Mouse (Mus musculus) kidney, adult 11 months (tissue): ENCODE measurements around the gene Astn2.
"Not testable (repeated sequence)": the region's sequence is repeated elsewhere in the genome, so short reads cannot be mapped to it uniquely, and the experiment has no call there.

Experiments used
- DNase-seq: peaks from one replicate; pipeline ENCODE4 v3.0.0; 2022

Astn2 gene

DNA sequence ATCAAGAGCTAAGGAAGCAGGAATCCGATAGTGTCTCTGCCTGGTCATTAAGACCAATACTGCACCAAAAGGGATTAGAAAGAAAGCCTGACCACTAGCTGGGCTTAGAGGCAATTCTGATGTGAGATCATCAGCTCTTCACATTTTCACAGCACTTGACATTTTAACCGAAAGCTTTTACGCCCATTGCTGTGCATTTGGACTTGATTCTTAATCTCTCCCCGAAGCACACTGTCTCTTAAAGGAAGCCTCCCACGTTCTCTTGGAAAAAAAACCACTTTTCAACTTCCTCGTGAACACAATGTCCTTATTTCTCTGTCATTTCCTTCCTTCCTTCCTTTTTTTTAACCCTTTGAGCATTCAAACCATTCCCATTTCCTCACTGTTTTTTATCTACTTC, 680.0 kb downstream of the Astn2 start:
- no peak for DNase-seq

DNA sequence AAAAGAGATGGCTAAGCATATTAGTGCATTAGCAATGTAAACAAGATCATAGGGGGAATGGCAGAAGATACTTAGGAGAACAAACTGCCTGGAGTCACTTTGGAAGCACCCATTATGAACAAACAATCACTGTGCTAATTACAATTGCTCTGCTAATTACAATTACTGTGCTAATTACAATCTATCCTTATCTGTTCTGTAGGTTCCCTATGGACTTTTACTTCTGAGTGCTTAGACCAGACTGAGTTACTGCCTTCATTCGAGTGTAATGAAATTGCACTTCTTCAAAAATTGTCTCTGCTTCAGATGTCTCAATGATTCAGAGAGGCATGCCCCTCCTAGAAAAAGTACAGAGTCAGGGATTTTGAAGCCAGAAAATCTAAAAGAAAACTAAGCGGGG, 684.8 kb downstream of the Astn2 start:
- no peak for DNase-seq

- no peak for DNase-seq
Measured at GRCm38 (mm10) chr4:65717899-65718298, 686.5 kb downstream of the Astn2 start.

- DNase-seq: no peak
Measured at GRCm38 (mm10) chr4:65716086-65716485, 688.3 kb downstream of the Astn2 start.

- DNase-seq: no peak
Measured at GRCm38 (mm10) chr4:65711678-65712077, 692.7 kb downstream of the Astn2 start.

DNA sequence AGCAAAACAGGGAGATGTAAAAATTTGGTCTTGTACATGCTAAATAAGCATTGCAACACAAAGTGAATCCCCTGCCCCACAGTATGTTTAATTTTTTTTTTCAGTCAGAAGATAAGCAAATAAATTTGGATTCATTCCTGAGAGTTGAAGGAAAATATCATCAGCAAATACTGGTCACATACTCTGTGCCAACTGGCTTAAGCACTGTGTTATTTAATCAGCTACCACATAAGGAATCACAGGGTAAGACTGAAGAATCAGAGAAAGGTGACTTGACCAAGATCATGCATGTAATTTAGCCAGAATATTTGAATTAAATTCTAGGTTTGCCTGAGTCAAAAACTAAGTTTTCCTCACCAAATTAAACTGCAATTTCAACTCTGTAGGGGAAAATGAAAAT, 693.8 kb downstream of the Astn2 start:
- DNase-seq: no peak

DNA sequence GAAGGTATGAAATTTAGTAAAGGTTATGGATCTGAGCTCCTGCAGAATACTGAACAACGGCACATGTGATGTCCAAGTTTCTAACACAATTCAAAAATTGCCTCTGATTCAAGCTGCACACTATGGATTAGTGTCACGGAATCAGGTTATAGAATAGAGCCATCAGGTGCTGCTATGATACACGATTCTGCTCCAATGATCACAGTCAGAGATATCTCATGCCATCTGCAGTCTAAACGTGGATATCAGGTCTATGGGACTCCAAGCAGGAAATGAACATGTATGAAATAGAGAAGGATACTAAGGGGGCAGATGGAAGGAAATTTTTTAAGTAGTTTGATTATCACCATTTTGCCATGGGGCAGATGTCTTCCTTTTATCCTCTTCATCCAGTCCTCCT, 702.6 kb downstream of the Astn2 start:
- DNase-seq: no peak

GRCm38 (mm10) chr4:65699743-65700361, 704.6 kb downstream of the Astn2 start:
- no peak for DNase-seq

DNA sequence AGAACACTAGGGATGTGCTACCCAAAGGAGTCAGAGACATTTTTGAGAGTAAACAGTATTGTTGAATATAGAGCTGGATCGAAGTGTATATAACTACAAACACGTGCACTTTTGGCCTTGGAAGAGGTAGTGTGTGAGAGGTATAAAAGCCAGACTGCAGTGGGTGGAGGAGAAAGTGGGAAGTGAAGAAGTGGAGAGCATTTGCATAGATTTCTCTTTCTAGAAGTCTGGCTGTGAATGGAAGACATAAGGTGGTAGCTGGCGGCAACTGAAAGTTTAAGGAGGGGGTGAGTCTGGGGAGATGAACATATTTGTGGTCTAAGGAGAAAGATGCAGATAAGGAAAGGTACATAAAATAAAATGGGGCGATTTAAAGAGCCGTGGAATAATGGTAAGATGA, 709.2 kb downstream of the Astn2 start:
- DNase-seq: no peak

GRCm38 (mm10) chr4:65694011-65694410, 710.4 kb downstream of the Astn2 start:
- DNase-seq: no peak

- no peak for DNase-seq
Measured at GRCm38 (mm10) chr4:65687006-65687723, 717.2 kb downstream of the Astn2 start.

- DNase-seq: no peak
Measured at GRCm38 (mm10) chr4:65686258-65687005, 718.0 kb downstream of the Astn2 start.

DNA sequence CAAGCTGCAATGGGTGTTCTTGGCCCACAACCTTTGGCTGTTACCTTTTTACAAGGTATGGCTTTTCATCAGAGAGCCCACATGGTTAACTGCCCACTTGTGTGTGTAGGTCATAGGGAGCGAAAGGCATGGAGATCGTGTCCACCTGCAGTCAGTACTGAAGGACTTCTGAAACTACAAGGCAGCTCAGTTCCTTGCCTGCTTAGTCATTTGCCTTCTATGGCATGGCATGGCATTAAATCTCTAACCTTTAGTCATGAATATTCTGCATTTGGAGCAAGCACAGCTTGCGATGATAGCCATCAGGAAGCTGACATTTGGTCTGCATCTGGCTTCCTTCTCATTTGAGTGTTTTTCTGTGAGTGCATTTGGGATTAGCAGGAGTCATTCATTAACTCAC, 720.0 kb downstream of the Astn2 start:
- no peak for DNase-seq

GRCm38 (mm10) chr4:65679786-65680185, 724.6 kb downstream of the Astn2 start:
- not testable (repeated sequence) for DNase-seq

GRCm38 (mm10) chr4:65678929-65679328, 725.5 kb downstream of the Astn2 start:
- DNase-seq: no peak

DNA sequence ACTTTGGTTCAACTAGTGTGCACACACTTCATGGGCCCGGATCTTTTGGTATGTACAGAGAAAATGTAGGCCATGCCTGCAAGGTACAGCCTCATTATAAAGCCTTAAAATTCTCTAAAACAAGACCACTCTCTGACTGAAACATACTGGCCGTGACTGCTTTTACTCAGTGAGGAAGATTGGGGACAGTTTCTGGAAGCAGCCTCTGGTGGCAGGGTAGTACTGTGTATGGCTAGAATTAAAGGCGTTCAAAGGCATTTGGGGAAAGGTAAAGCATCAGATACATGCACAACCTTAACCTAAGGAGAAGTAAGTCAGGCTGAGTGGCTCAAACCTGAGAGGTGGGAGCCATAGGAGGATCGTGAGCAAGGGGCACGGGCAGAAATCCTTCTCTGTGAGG, 725.9 kb downstream of the Astn2 start:
- DNase-seq: no peak

DNA sequence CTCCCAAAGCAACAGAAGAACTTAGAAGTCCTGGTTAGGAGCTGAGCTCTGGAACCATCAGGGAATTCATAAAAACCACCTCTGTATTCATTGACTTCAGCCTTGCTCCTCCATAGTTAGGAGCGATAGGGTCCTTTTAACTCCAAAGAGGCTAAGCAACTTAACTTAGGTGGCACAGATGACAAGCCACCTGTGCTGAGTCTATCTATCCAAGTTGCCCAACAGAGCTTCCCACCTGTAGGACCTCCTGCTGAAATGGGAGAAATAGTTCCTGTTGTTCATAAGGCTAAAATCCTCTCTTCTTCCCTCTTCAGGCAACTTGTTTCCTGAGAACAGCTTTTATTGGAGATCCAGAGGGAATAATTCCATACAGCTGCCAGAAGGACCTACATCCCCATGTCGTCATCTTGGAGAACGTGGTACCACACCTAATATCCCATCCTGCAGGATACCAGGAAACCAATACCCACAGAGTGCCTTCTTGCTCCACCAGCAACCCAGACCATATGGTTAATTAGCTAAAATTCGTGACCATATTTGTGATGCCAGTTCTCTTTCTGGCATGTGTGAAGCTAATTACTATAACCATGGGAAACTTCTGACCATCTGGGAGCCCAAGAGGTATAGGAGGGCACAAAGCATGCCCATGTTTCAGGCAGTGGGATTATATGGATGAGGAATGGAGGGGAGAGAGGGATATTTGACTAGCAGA, 730.0 kb downstream of the Astn2 start:
- no peak for DNase-seq

DNA sequence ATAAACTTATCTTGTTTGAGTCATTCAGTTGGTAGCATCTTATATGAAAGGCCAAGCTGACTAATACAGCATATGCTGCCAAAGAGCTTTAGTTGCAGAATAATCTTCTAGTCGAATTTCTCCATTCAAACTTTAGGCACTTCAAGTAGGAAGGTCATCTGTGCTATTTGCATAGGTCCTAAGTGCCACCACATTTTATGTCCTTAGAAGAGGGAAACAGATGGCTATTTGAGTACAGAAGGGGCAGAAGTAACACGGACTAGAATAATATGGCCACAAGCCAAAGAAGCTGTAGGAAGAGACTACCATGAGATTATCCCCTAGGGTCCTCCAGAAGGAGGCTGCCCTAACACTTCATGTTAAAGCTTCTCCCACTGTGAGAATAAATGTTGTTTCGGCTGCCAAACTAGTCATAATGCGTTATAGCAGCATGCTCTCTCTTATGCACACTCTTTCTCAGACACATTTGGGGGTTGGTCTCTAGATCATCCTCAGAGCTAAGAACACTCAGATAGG, 730.9 kb downstream of the Astn2 start:
- no peak for DNase-seq

GRCm38 (mm10) chr4:65672294-65672693, 732.1 kb downstream of the Astn2 start:
- DNase-seq: no peak

GRCm38 (mm10) chr4:65671585-65672184, 732.7 kb downstream of the Astn2 start:
- no peak for DNase-seq

DNA sequence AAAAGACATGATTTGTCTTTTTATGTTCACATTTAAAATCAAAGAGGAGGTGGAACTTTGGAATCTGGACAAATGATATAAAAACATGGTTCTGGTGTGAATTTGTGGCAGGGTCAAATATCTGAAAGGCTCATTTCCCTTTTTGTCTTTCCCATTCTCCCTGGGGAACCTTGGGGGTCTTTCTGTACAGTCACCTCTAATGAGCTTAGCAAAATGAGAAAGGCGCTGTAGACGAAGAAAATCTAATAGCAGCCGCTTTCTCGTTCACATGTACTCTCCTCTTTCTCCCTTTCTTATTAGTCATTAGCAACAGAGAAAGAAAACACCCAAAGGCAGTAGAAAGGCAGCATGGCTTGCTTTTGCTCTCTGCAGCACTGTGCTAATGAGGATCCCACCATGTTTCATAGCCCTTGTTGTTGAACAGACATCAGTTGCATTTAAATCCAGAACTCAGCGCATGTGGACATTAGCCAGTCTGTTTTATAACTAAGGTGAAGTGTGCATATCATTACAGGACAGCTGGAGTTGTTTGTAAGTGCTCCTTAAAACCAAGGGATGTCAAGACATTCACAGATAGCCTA, 737.3 kb downstream of the Astn2 start:
- DNase-seq: no peak

DNA sequence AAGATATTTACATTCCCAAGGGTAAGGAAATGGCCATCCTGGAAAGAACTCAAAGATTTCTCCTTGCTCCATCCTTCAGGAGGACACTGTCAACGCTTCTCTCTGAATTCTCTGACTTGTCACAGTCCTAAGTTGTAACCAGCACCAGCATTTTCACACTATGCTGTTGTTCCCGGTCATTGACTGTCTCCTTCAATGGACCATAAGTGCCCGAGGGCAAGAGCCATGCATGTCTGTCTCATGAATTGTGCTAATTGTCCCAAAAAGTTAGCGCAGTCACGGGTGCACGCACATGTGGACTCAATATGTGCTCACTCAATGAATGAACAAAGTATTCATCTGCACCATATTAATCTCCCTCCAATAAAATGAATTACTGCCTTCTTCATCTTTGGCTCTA, 741.2 kb downstream of the Astn2 start:
- no peak for DNase-seq
